Mouse (Mus musculus): ENCODE results near the gene Abcc4. TPM values are rescaled to one million over a fixed set of nuclear protein-coding genes. Genes with fewer than 3 reads are reported as not detected.
A peak's percentile ranks its signal among the peaks of the same experiment; 100 is the strongest.

Gene Abcc4
- polyA plus RNA-seq (2014; fragmentation: Nextera tagmentation; extraction: Ambion mirVana): 4.5 and 5.8 TPM in 2 replicates

DNA sequence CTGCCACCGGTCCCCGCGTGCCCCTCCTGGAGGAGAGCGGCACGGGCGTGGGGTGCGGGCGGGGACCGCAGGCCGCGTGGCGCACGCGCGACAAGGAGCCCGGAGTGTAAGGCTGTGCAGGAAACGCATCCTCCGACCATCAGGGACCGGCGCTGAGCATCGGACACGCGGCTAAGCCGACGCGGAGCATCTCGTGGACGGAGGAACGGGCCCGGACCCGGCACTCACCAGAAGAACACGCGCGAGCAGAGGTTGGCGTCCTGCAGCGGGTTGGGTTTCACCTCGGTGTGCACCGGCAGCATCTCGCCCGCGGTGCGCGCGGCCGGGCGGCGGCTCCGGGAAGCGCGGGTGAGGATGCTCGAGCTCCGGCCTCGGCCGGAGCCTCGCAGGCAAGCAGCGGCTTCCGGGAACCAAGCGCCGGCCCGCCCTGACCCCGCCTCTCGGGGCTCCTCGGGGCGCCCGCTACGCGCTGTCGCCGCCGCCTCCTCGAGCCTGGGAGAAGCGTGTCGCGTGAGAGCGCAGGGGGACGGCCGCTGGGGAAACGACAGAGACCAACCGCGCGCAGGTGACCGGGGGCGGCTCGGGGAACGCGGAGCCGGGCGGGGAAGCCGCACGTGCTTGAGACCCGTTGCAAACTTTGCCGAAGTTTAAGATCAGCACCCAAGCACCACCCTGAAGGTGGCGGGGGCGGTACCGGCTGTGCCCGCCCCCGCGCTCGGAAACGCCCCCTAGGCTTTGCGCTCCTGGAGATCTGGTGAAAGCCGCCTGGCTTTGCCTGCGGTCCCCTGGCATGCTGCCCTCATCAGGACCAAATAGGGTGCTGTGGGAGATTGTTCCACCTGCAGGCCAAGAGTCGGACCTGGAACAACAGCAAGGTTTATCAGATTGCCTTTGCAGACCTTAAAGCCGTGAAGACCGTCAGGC is at the start of gene Abcc4:
Abcc4 (minus strand) TSS at position 412 of the 924 bp plus-strand sequence.
- whole genome bisulfite sequencing: under 1% methylated on average over 106 of the region's 106 CpGs
- ATAC-seq (replicated peaks; ENCODE audit: low FRiP score): peak; percentile 90
- peaks cover 16% of the 10 kb centered on the region; the same call in 1 of the 2 replicates for H3K27me3 ChIP-seq (replicated peaks; ENCODE audit: control insufficient read depth, insufficient read depth, low read length)

DNA sequence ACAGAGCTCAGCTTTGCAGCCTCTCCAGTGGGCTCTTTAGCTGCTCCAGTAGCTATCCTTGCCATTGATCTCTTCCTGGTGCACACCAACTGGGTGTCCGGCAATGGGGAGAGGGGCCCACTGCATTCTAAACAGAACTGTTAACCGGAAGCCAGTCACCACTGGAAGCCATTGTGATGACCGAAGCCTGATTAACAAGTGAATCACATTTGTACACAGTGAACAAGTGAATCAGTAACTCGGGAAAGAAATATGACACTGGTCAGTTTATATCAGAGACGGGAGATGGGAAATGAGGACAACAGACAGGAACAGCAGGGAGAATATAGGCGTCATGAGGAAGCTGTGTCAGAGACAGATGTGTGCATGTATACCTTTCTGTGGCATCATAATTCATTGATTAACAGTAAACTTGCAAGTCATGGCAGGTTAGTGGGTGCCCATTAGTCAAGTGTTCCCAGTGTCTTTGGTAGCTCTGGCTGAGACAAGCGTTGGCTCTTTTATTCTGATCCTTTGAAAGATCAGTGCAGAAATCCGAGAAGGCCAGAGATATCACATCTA is 45.3 kb upstream of the Abcc4 start:
- DNase-seq (ENCODE audit: low spot score) (no peak), ATAC-seq (replicated peaks; ENCODE audit: low FRiP score) (no peak)
- Histone ChIP-seq H3K9me3 (ENCODE audit: control insufficient read depth, low read length) (no peaks in the 10 kb centered on the region), H3K27me3 (replicated peaks; ENCODE audit: control insufficient read depth, insufficient read depth, low read length) (no peaks in the 10 kb centered on the region), H3K27ac (ENCODE audit: low read depth, low read length) (no peak overlapping the region), H3K4me3 (ENCODE audit: low read depth, low read length) (no peak overlapping the region), H3K9ac (ENCODE audit: low read depth, low read length) (no peak overlapping the region), H3K4me1 (replicated peaks; ENCODE audit: control insufficient read depth, insufficient read depth, low read length) (peaks cover 5% of the 10 kb centered on the region; the same call in 1 of the 2 replicates), H3K36me3 (ENCODE audit: control insufficient read depth, insufficient read depth, low read length) (no peaks in the 10 kb centered on the region), H3K4me2 (no peak overlapping the region)
- 81% methylated on average over 8 of the region's 8 CpGs for WGBS

More for the DNA sequence above, at the start of gene Abcc4:
- H3K9ac ChIP-seq (ENCODE audit: low read depth, low read length): peak within 1 kb of the TSS; percentile 73
- peak; percentile 85 for DNase-seq (ENCODE audit: low spot score)
- H3K36me3 ChIP-seq (ENCODE audit: control insufficient read depth, insufficient read depth, low read length): no peaks in the 10 kb centered on the region
- H3K27ac ChIP-seq (ENCODE audit: low read depth, low read length): no peak within 1 kb of the TSS; the same call in 1 of the 2 replicates
- H3K4me1 ChIP-seq (replicated peaks; ENCODE audit: control insufficient read depth, insufficient read depth, low read length): peaks cover 13% of the 10 kb centered on the region
- H3K9me3 ChIP-seq (ENCODE audit: control insufficient read depth, low read length): no peaks in the 10 kb centered on the region
- peak within 1 kb of the TSS; percentile 81 for H3K4me3 ChIP-seq (ENCODE audit: low read depth, low read length)
- H3K4me2 ChIP-seq: peak within 1 kb of the TSS; percentile 99

DNA sequence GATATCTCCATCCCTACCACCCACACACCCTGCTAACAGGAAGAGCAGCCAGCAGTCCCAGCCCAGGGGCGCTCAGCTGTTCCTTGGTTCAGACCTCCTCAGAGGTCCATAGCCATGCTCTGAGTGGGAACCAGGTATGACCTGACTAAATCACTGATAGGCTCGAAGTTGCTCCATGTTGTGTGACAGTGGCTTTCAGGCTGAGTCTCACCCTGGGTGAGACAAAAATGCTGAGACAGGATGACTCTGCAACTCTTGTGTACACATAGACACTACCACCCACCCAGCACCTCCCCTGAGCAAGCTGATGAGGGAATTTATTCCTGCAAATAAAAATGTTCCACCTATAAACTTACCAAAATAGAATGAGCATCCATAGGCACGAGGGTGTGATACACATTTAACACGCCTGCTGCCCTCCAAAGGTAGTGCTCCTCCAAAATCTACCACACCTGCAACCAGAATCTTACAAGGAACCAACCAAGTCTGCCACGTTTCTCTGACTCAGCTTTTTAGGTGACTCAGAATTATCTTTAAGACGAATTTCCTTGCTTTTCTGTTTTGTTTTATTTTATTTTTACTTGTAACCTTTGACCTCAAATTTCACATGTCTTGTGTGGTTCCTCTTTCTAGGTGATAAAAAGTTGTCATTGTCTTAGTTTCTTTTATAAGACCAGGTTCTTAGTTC is 44.6 kb upstream of the Abcc4 start:
- Histone ChIP-seq H3K27me3 (replicated peaks; ENCODE audit: control insufficient read depth, insufficient read depth, low read length) (no peaks in the 10 kb centered on the region), H3K27ac (ENCODE audit: low read depth, low read length) (no peak overlapping the region), H3K4me3 (ENCODE audit: low read depth, low read length) (no peak overlapping the region), H3K36me3 (ENCODE audit: control insufficient read depth, insufficient read depth, low read length) (no peaks in the 10 kb centered on the region), H3K4me1 (replicated peaks; ENCODE audit: control insufficient read depth, insufficient read depth, low read length) (peaks cover 5% of the 10 kb centered on the region; the same call in 1 of the 2 replicates), H3K4me2 (no peak overlapping the region), H3K9ac (ENCODE audit: low read depth, low read length) (no peak overlapping the region), H3K9me3 (ENCODE audit: control insufficient read depth, low read length) (no peaks in the 10 kb centered on the region)
- DNase-seq (ENCODE audit: low spot score) (no peak), ATAC-seq (replicated peaks; ENCODE audit: low FRiP score) (peak; percentile 93)
- 59% methylated on average over 6 of the region's 6 CpGs for WGBS

DNA sequence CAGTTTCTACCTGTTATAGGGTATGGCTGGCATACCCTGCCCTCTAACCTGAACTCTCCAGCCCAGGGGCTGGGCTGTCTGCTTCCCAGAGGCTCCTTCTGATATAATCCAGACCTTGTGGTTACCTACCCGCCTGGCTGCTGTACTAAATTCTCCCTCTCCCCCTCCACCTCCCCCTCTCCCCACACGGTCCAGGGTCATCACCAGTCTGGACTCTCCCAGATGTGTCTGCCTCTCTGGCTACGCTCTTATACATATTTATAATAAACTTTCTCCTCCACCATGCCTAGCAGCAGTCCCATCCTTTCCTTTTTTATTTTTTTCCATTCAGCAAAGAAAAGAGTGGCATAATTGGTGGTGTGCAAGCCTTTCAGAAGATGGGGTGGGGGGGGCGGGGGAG is 43.7 kb upstream of the Abcc4 start:
- Histone ChIP-seq H3K4me1 (replicated peaks; ENCODE audit: control insufficient read depth, insufficient read depth, low read length) (peaks cover 5% of the 10 kb centered on the region; the same call in 1 of the 2 replicates), H3K36me3 (ENCODE audit: control insufficient read depth, insufficient read depth, low read length) (no peaks in the 10 kb centered on the region), H3K9me3 (ENCODE audit: control insufficient read depth, low read length) (no peaks in the 10 kb centered on the region), H3K27ac (ENCODE audit: low read depth, low read length) (no peak overlapping the region), H3K4me2 (no peak overlapping the region), H3K4me3 (ENCODE audit: low read depth, low read length) (no peak overlapping the region), H3K9ac (ENCODE audit: low read depth, low read length) (no peak overlapping the region), H3K27me3 (replicated peaks; ENCODE audit: control insufficient read depth, insufficient read depth, low read length) (no peaks in the 10 kb centered on the region)
- no peak for DNase-seq (ENCODE audit: low spot score)
- ATAC-seq (replicated peaks; ENCODE audit: low FRiP score): no peak
- WGBS: 58% methylated on average over 4 of the region's 4 CpGs

DNA sequence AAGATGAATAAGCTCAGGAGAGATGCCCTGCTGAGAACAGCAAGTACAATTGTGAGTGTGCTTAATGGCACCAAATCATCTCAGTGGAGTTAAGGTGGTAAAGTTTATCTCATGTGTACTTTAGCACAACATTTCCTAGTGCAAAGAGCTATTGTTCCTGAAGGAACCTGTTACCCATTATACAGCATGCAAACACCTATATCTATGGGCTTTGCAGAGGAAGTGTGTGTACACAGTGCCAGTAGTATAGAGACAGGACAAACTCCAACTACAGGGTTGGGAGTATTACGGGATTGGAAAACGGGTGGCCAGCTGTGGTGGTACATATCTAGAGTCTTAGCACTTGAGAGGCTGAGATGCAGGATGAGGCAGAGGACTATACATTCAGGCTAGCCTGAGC is 43.0 kb upstream of the Abcc4 start:
- H3K4me1 ChIP-seq (replicated peaks; ENCODE audit: control insufficient read depth, insufficient read depth, low read length): peaks cover 5% of the 10 kb centered on the region; the same call in 1 of the 2 replicates
- no peak overlapping the region for H3K4me2 ChIP-seq
- DNase-seq (ENCODE audit: low spot score) (no peak), ATAC-seq (replicated peaks; ENCODE audit: low FRiP score) (no peak)
- no peak overlapping the region for H3K27ac ChIP-seq (ENCODE audit: low read depth, low read length)
- H3K36me3 ChIP-seq (ENCODE audit: control insufficient read depth, insufficient read depth, low read length): no peaks in the 10 kb centered on the region
- no peak overlapping the region for H3K4me3 ChIP-seq (ENCODE audit: low read depth, low read length)
- H3K9me3 ChIP-seq (ENCODE audit: control insufficient read depth, low read length): no peaks in the 10 kb centered on the region
- WGBS: 81% methylated on average over 2 of the region's 2 CpGs
- no peaks in the 10 kb centered on the region for H3K27me3 ChIP-seq (replicated peaks; ENCODE audit: control insufficient read depth, insufficient read depth, low read length)
- no peak overlapping the region for H3K9ac ChIP-seq (ENCODE audit: low read depth, low read length)

DNA sequence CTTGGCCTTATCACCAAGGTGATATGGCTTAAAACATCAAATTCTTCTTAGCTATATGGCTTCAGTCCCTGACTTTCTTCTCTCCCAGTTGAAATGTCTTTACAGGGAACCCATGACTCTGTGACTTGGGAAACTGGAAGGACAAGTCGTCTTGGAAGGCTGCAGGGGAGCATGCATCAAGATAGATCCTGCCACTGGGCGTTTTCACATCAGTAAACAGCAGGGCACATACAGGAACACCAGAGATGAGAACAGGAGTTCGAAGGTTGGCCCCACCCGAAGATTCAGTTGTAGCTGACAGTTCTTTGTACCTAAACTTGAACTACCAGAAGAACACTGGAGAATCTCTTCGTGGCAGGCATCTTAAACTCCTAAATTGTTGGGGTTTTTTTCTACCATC is 36.8 kb upstream of the Abcc4 start:
- Histone ChIP-seq H3K27ac (ENCODE audit: low read depth, low read length) (no peak overlapping the region), H3K9ac (ENCODE audit: low read depth, low read length) (no peak overlapping the region), H3K4me1 (replicated peaks; ENCODE audit: control insufficient read depth, insufficient read depth, low read length) (no peaks in the 10 kb centered on the region), H3K36me3 (ENCODE audit: control insufficient read depth, insufficient read depth, low read length) (no peaks in the 10 kb centered on the region), H3K9me3 (ENCODE audit: control insufficient read depth, low read length) (no peaks in the 10 kb centered on the region), H3K27me3 (replicated peaks; ENCODE audit: control insufficient read depth, insufficient read depth, low read length) (no peaks in the 10 kb centered on the region), H3K4me2 (no peak overlapping the region), H3K4me3 (ENCODE audit: low read depth, low read length) (no peak overlapping the region)
- WGBS: 66% methylated on average over 5 of the region's 5 CpGs
- DNase-seq (ENCODE audit: low spot score): no peak
- ATAC-seq (replicated peaks; ENCODE audit: low FRiP score): no peak

DNA sequence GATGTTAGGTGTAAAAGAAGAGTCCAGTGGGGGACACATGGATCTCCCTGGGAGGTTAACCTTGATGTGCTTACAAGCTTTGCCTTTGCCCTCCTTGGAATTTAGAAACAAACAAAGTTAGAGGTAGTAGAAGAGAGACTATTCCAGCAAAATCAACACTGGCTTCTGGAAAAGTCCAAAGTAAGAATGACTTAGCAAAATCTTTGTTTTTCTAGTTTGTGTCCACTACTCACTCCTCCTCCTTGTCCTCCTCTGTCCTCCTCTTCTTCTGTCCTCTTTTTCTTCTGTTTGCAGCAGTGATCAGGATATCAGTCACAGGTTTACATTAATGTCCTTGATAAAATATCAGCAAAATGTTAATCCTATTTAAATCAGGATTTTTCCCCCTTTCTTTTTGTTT is 35.8 kb upstream of the Abcc4 start:
- H3K9me3 ChIP-seq (ENCODE audit: control insufficient read depth, low read length): no peaks in the 10 kb centered on the region
- H3K27ac ChIP-seq (ENCODE audit: low read depth, low read length): no peak overlapping the region
- no peak overlapping the region for H3K4me2 ChIP-seq
- ATAC-seq (replicated peaks; ENCODE audit: low FRiP score) (no peak), DNase-seq (ENCODE audit: low spot score) (no peak)
- no peaks in the 10 kb centered on the region for H3K27me3 ChIP-seq (replicated peaks; ENCODE audit: control insufficient read depth, insufficient read depth, low read length)
- H3K9ac ChIP-seq (ENCODE audit: low read depth, low read length): no peak overlapping the region
- H3K4me1 ChIP-seq (replicated peaks; ENCODE audit: control insufficient read depth, insufficient read depth, low read length): no peaks in the 10 kb centered on the region
- no peak overlapping the region for H3K4me3 ChIP-seq (ENCODE audit: low read depth, low read length)
- H3K36me3 ChIP-seq (ENCODE audit: control insufficient read depth, insufficient read depth, low read length): no peaks in the 10 kb centered on the region

DNA sequence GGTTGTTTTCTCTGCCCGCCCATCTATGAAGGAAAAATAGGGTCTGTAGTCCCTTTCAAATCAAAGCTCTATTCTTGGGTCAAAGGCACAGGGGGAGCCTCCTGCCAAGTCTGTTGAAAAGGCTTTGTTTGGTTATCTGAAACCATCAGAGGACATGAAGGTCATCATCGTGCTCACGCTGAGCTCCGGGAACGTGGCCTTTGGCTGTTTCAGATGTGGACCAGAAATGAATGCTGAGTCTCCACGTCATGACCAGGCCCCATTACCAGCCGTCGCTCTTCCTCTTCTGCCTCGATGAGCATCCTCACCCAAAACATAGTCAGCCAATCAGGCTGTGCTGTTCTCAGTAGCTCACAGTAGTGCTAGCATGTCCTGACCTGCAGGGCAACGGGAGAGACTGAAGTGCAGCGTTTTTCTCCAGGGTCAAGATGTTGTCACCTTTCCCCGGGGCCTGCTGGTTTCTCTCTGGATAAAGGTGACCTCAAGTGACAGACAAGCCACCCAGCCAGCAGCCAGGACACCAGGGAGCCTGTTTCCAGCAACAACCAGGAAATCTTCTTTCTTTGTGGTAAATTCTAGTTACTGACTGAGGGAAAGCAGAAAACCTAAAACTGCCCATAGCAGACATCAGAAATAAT is 31.4 kb upstream of the Abcc4 start:
- H3K9ac ChIP-seq (ENCODE audit: low read depth, low read length): no peak overlapping the region
- DNase-seq (ENCODE audit: low spot score): no peak
- no peak overlapping the region for H3K4me2 ChIP-seq
- no peak overlapping the region for H3K27ac ChIP-seq (ENCODE audit: low read depth, low read length)
- no peak overlapping the region for H3K4me3 ChIP-seq (ENCODE audit: low read depth, low read length)
- no peak for ATAC-seq (replicated peaks; ENCODE audit: low FRiP score)
- H3K9me3 ChIP-seq (ENCODE audit: control insufficient read depth, low read length): no peaks in the 10 kb centered on the region
- 58% methylated on average over 12 of the region's 12 CpGs for WGBS
- H3K4me1 ChIP-seq (replicated peaks; ENCODE audit: control insufficient read depth, insufficient read depth, low read length): no peaks in the 10 kb centered on the region
- no peaks in the 10 kb centered on the region for H3K36me3 ChIP-seq (ENCODE audit: control insufficient read depth, insufficient read depth, low read length)
- no peaks in the 10 kb centered on the region for H3K27me3 ChIP-seq (replicated peaks; ENCODE audit: control insufficient read depth, insufficient read depth, low read length)

Data from liver, embryonic 11.5 days (tissue).